Comparison of ENCODE assay signal across 9 mouse cellular contexts in the genomic region with DNA sequence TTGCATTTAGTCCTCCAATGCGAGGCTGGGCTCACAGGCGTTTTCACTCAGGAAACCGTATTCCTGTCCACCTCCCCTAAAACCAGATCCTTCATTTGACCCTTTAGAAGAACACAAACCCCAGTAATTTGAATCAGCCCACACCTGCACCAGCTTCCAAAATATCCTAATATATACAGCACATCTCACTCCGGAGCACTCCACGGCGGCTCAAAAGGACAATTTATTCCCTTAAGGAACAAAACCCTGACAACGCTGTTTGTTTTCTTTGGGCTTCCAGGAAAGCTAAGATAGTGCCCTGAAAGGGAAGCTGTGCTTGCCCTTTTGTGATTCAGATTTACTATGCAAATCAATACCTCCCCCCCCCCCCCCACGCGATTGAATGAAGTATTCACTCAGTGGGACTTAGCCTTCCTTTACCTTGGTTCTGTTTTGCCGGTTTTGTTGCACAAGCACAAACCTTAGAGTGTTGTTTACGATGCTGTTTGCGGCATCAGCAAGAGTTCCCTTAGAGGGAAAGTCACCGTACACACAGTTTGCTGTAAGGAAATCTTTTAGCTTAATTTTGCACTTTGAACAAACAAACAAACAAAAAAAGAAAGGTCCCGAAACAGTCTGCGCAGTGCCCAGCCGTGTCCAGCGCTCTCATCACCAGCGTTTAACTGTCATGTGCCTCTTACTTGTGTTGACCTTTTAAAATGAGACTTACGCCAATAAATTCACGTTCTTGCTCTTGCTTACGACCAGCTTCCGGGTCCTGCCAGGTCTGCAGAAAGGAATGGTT.
A peak's percentile ranks its signal among the peaks of the same experiment; 100 is the strongest.
DNase-seq lines count a peak whose midpoint lies in the region; ATAC-seq and TF ChIP-seq lines count a peak whose summit lies in the region.
"Had no signal": no experiment of that assay in that cellular context is flagged by ENCODE, and none has a peak within 500 bp of the region (broad histone marks: within the 10 kb centered on the region; RNA-seq: fewer than 3 reads in every experiment).

No protein-coding gene starts in this region.

- H3K9ac ChIP-seq in liver, adult 2 months (ENCODE audit: low read depth, low read length) = no peak overlapping the region
- peak overlapping the region; percentile 38 for H3K9ac ChIP-seq in forebrain, embryonic 12.5 days
- H3K9ac ChIP-seq in limb, embryonic 15.5 days = 0 out of 2 replicates have a peak overlapping the region, but pooled peaks have one; percentile 31
- H3K9ac ChIP-seq in stomach, embryonic 14.5 days (replicated peaks; ENCODE audit: low read depth, low read length) = peak overlapping the region; percentile 61

- no peak for ATAC-seq in forebrain, embryonic 12.5 days (ENCODE audit: low FRiP score)
- no peak for ATAC-seq in limb, embryonic 15.5 days (ENCODE audit: insufficient number of reproducible peaks, low FRiP score, low TSS enrichment, low read depth)
- no peak for ATAC-seq in stomach, embryonic 14.5 days (ENCODE audit: insufficient number of reproducible peaks, insufficient read depth, low FRiP score, low read depth)

- H3K4me1 ChIP-seq in liver, adult 2 months (ENCODE audit: control insufficient read depth, insufficient read depth, low read length) = peaks cover 3% of the 10 kb centered on the region; the same call in 1 of the 2 replicates
- H3K4me1 ChIP-seq in forebrain, embryonic 12.5 days = peaks cover 21% of the 10 kb centered on the region
- peaks cover 24% of the 10 kb centered on the region for H3K4me1 ChIP-seq in limb, embryonic 15.5 days
- peaks cover 5% of the 10 kb centered on the region; the same call in 1 of the 2 replicates for H3K4me1 ChIP-seq in stomach, embryonic 14.5 days (ENCODE audit: control insufficient read depth, insufficient read depth, low read length)

- peak overlapping the region; percentile 72 for H3K4me2 ChIP-seq in forebrain, embryonic 12.5 days
- peak overlapping the region; percentile 88 for H3K4me2 ChIP-seq in limb, embryonic 15.5 days
- peak overlapping the region; percentile 94 for H3K4me2 ChIP-seq in stomach, embryonic 14.5 days (replicated peaks; ENCODE audit: low read depth, low read length)

- H3K27me3 ChIP-seq in liver, adult 2 months (ENCODE audit: control insufficient read depth, insufficient read depth, low read length) = peaks cover 19% of the 10 kb centered on the region
- H3K27me3 ChIP-seq in forebrain, embryonic 12.5 days = peaks cover 81% of the 10 kb centered on the region
- peaks cover 29% of the 10 kb centered on the region for H3K27me3 ChIP-seq in limb, embryonic 15.5 days
- H3K27me3 ChIP-seq in stomach, embryonic 14.5 days (ENCODE audit: control insufficient read depth, insufficient read depth, low read length) = peaks cover 9% of the 10 kb centered on the region; the same call in 1 of the 2 replicates

- TF ChIP-seq CTCF in liver, adult 2 months (IDR thresholded peaks at IDR 0.05; ENCODE audit: low read depth, low read length) = no peak

- H3K79me2 ChIP-seq in liver, adult 2 months (ENCODE audit: control insufficient read depth, insufficient read depth, low read length) = no peaks in the 10 kb centered on the region

- TF ChIP-seq POLR2A in liver, adult 2 months (IDR thresholded peaks at IDR 0.05; ENCODE audit: extremely low read depth, insufficient read depth, low read length) = no peak

- H3K9me3 ChIP-seq in forebrain, embryonic 12.5 days = no peaks in the 10 kb centered on the region
- no peaks in the 10 kb centered on the region for H3K9me3 ChIP-seq in limb, embryonic 15.5 days
- H3K9me3 ChIP-seq in stomach, embryonic 14.5 days (ENCODE audit: control insufficient read depth, low read depth, low read length) = no peaks in the 10 kb centered on the region

- peak; percentile 1 for DNase-seq in liver, adult 2 months (ENCODE audit: extremely low read depth, low read depth, low spot score)
- no peak for DNase-seq in liver
- no peak for DNase-seq in cerebellum, postnatal 36 days
- no peak for DNase-seq in gastrocnemius, postnatal 10 days
- no peak for DNase-seq in urinary bladder, postnatal 25 days (ENCODE audit: low spot score)

- no peaks in the 10 kb centered on the region for H3K36me3 ChIP-seq in liver, adult 2 months (ENCODE audit: control insufficient read depth, insufficient read depth, low read length)
- no peaks in the 10 kb centered on the region for H3K36me3 ChIP-seq in forebrain, embryonic 12.5 days (replicated peaks)
- no peaks in the 10 kb centered on the region for H3K36me3 ChIP-seq in limb, embryonic 15.5 days
- H3K36me3 ChIP-seq in stomach, embryonic 14.5 days (ENCODE audit: control insufficient read depth, insufficient read depth, low read length) = no peaks in the 10 kb centered on the region

- H3K4me3 ChIP-seq in liver, adult 2 months (ENCODE audit: insufficient read depth, low read depth, low read length) = no peak overlapping the region
- peak overlapping the region; percentile 43 for H3K4me3 ChIP-seq in forebrain, embryonic 12.5 days (replicated peaks)
- H3K4me3 ChIP-seq in limb, embryonic 15.5 days = peak overlapping the region; percentile 44
- peak overlapping the region; percentile 52 for H3K4me3 ChIP-seq in stomach, embryonic 14.5 days (ENCODE audit: low read depth, low read length)

- WGBS in liver, adult 2 months = 2% methylated on average over 22 of the region's 22 CpGs
- under 1% methylated on average over 22 of the region's 22 CpGs for WGBS in forebrain, embryonic 12.5 days
- WGBS in limb, embryonic 15.5 days = 5% methylated on average over 22 of the region's 22 CpGs
- 4% methylated on average over 22 of the region's 22 CpGs for WGBS in stomach, embryonic 14.5 days

- no peak overlapping the region for H3K27ac ChIP-seq in liver, adult 2 months (replicated peaks; ENCODE audit: insufficient read depth, low read depth, low read length)
- peak overlapping the region; percentile 75; the same call in 1 of the 2 replicates for H3K27ac ChIP-seq in forebrain, embryonic 12.5 days
- no peak overlapping the region for H3K27ac ChIP-seq in limb, embryonic 15.5 days
- H3K27ac ChIP-seq in stomach, embryonic 14.5 days (ENCODE audit: low read length) = peak overlapping the region; percentile 81; the same call in 1 of the 2 replicates
- H3K27ac ChIP-seq: left cerebral cortex, adult 2 months had no signal

Comparison
In these comparisons a context has a peak if more than half of its experiments do, and no peak if none do; other contexts are left out.
1. H3K27ac ChIP-seq: peak in forebrain, embryonic 12.5 days (single experiment) and stomach, embryonic 14.5 days (single experiment); none in liver, adult 2 months (single experiment) and limb, embryonic 15.5 days (single experiment).
2. Peak in every context shown above with its lines, with median percentiles within 50 percentile points of each other: H3K4me2 ChIP-seq.